Mouse (Mus musculus) layer of hippocampus, adult 9-10 months (tissue): ENCODE data around the gene Wdr93.
"Not testable (repeated sequence)": the region's sequence is repeated elsewhere in the genome, so short reads cannot be mapped to it uniquely, and the experiment has no call there.

ENCODE experiments used
- DNase-seq: peaks from one replicate; pipeline ENCODE4 v3.0.0; 2022; ENCODE audit warnings: low spot score

The Wdr93 gene

GRCm38 (mm10) chr7:79749511-79749910 is 6.5 kb downstream of the Wdr93 start:
- no peak for DNase-seq

GRCm38 (mm10) chr7:79756334-79756733 is 13.4 kb downstream of the Wdr93 start:
- no peak for DNase-seq

GRCm38 (mm10) chr7:79758176-79758575 is 15.2 kb downstream of the Wdr93 start:
- DNase-seq, result no peak

- no peak for DNase-seq
Measured at GRCm38 (mm10) chr7:79759766-79760165, 16.8 kb downstream of the Wdr93 start.

GRCm38 (mm10) chr7:79761124-79761876 is 18.3 kb downstream of the Wdr93 start:
- DNase-seq, result no peak

GRCm38 (mm10) chr7:79762106-79762505 is 19.1 kb downstream of the Wdr93 start:
- DNase-seq, result no peak

- no peak for DNase-seq
Measured at GRCm38 (mm10) chr7:79765991-79766390, 23.0 kb downstream of the Wdr93 start.

- no peak for DNase-seq
Measured at GRCm38 (mm10) chr7:79769664-79770063, 26.7 kb downstream of the Wdr93 start.

- DNase-seq, result no peak
Measured at GRCm38 (mm10) chr7:79771561-79772512, 28.9 kb downstream of the Wdr93 start.

- DNase-seq, result peak; percentile 56
Measured at GRCm38 (mm10) chr7:79780647-79781626, 38.0 kb downstream of the Wdr93 start.

GRCm38 (mm10) chr7:79781826-79782515 is 39.0 kb downstream of the Wdr93 start:
- no peak for DNase-seq

- no peak for DNase-seq
Measured at GRCm38 (mm10) chr7:79782516-79782855, 39.5 kb downstream of the Wdr93 start.

GRCm38 (mm10) chr7:79786295-79786694 is 43.3 kb downstream of the Wdr93 start:
- peak; percentile 60 for DNase-seq

- not testable (repeated sequence) for DNase-seq
Measured at GRCm38 (mm10) chr7:79789812-79790211, 46.8 kb downstream of the Wdr93 start.

GRCm38 (mm10) chr7:79792635-79793421 is 49.9 kb downstream of the Wdr93 start:
- no peak for DNase-seq

- DNase-seq, result no peak
Measured at GRCm38 (mm10) chr7:79793688-79794087, 50.7 kb downstream of the Wdr93 start, which contains the start of gene Mesp1. Gene Mesp1 (minus strand): TSS chr7:79793788.

GRCm38 (mm10) chr7:79798606-79799005 is 55.6 kb downstream of the Wdr93 start:
- DNase-seq, result no peak

- DNase-seq, result peak; percentile 77
Measured at GRCm38 (mm10) chr7:79799048-79799447, 56.1 kb downstream of the Wdr93 start.

- no peak for DNase-seq
Measured at GRCm38 (mm10) chr7:79799506-79799905, 56.5 kb downstream of the Wdr93 start.

- DNase-seq, result no peak
Measured at GRCm38 (mm10) chr7:79800336-79800735, 57.4 kb downstream of the Wdr93 start.
